Mouse (Mus musculus): Measurements from ENCODE around the gene Rnf187.

The Rnf187 gene

GRCm38 (mm10) chr11:58947798-58948528, 9.2 kb upstream of the Rnf187 start:
- DNase-seq (ENCODE audit: low read depth, low spot score): peak; percentile 60

GRCm38 (mm10) chr11:58947306-58947705, 8.6 kb upstream of the Rnf187 start:
- DNase-seq (ENCODE audit: low read depth, low spot score): no peak

GRCm38 (mm10) chr11:58944136-58944535, 5.4 kb upstream of the Rnf187 start:
- no peak for DNase-seq (ENCODE audit: low read depth, low spot score)

- DNase-seq (ENCODE audit: low read depth, low spot score): no peak
Observed at GRCm38 (mm10) chr11:58939088-58939439, 348 bp upstream of the Rnf187 start.

GRCm38 (mm10) chr11:58937909-58938308, 807 bp downstream of the Rnf187 start:
- DNase-seq (ENCODE audit: low read depth, low spot score): no peak

GRCm38 (mm10) chr11:58931576-58931975, 7.1 kb downstream of the Rnf187 start:
- DNase-seq (ENCODE audit: low read depth, low spot score): peak; percentile 56

GRCm38 (mm10) chr11:58930254-58930653, 8.5 kb downstream of the Rnf187 start:
- DNase-seq (ENCODE audit: low read depth, low spot score): no peak

- no peak for DNase-seq (ENCODE audit: low read depth, low spot score)
Observed at GRCm38 (mm10) chr11:58929641-58930040, 9.1 kb downstream of the Rnf187 start.

- no peak for DNase-seq (ENCODE audit: low read depth, low spot score)
Observed at GRCm38 (mm10) chr11:58929055-58929454, 9.7 kb downstream of the Rnf187 start.

GRCm38 (mm10) chr11:58927790-58928651, 10.7 kb downstream of the Rnf187 start:
- peak; percentile 87 for DNase-seq (ENCODE audit: low read depth, low spot score)

- no peak for DNase-seq (ENCODE audit: low read depth, low spot score)
Observed at GRCm38 (mm10) chr11:58927053-58927452, 11.7 kb downstream of the Rnf187 start.

GRCm38 (mm10) chr11:58926651-58927050, 12.1 kb downstream of the Rnf187 start:
- DNase-seq (ENCODE audit: low read depth, low spot score): no peak

- no peak for DNase-seq (ENCODE audit: low read depth, low spot score)
Observed at GRCm38 (mm10) chr11:58922420-58922819, 16.3 kb downstream of the Rnf187 start.

- DNase-seq (ENCODE audit: low read depth, low spot score): no peak
Observed at GRCm38 (mm10) chr11:58918759-58919158, 20.0 kb downstream of the Rnf187 start.

- no peak for DNase-seq (ENCODE audit: low read depth, low spot score)
Observed at GRCm38 (mm10) chr11:58917745-58918366, 20.9 kb downstream of the Rnf187 start, which contains the start of gene Btnl10. Gene Btnl10, plus strand, starts transcription at chr11:58917908.

- peak; percentile 85 for DNase-seq (ENCODE audit: low read depth, low spot score)
Observed at GRCm38 (mm10) chr11:58916879-58917744, 21.6 kb downstream of the Rnf187 start.

GRCm38 (mm10) chr11:58914461-58915028, 24.2 kb downstream of the Rnf187 start:
- DNase-seq (ENCODE audit: low read depth, low spot score): peak; percentile 75

- no peak for DNase-seq (ENCODE audit: low read depth, low spot score)
Observed at GRCm38 (mm10) chr11:58913776-58914175, 24.9 kb downstream of the Rnf187 start.

- DNase-seq (ENCODE audit: low read depth, low spot score): peak; percentile 56
Observed at GRCm38 (mm10) chr11:58904838-58905237, 33.9 kb downstream of the Rnf187 start.

- DNase-seq (ENCODE audit: low read depth, low spot score): no peak
Observed at GRCm38 (mm10) chr11:58904410-58904718, 34.4 kb downstream of the Rnf187 start.
